Mouse (Mus musculus): ENCODE measurements at regions not wholly inside any gene's neighbourhood (a gene's known extent, or its start where the extent isn't known, plus 50 kb on each side); places are given as distances from the start of the nearest gene placed in this dataset.
A peak's percentile ranks its signal among the peaks of the same experiment; 100 is the strongest.

DNA sequence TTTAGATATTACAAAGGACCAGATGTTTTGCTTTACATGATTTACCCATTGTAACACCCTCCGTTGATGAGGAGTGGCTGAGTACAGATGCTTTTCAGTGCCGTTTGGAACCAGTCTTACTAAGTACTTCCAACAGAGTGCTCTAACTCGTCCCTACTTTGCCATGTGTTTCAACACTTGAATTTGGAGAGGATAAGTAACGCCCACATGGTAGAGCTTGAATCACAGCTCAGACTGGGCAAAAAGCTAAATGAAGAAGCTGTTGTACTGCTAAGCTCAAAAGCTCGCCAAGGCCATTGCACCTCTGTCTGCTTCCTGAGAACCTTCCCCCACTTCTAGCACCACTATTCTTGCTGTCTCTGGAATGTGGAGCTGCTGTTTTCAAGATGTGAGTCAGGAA is 471.1 kb downstream of the Nfib start:
- no peaks in the 10 kb centered on the region for H3K36me3 ChIP-seq
- ATAC-seq (ENCODE audit: insufficient number of reproducible peaks, insufficient read depth, low FRiP score, low TSS enrichment, low read depth): no peak
- peaks cover 8% of the 10 kb centered on the region for H3K9me3 ChIP-seq
- H3K9ac ChIP-seq: no peak overlapping the region
- H3K4me3 ChIP-seq: no peak overlapping the region
- H3K27ac ChIP-seq: no peak overlapping the region
- H3K4me1 ChIP-seq: peaks cover 3% of the 10 kb centered on the region; the same call in 1 of the 2 replicates
- WGBS: 53% methylated on average over 5 of the region's 5 CpGs
- no peaks in the 10 kb centered on the region for H3K27me3 ChIP-seq
- H3K4me2 ChIP-seq: no peak overlapping the region

- no peaks in the 10 kb centered on the region for H3K9me3 ChIP-seq
- H3K4me2 ChIP-seq: no peak overlapping the region
- H3K36me3 ChIP-seq: no peaks in the 10 kb centered on the region
- H3K27me3 ChIP-seq: no peaks in the 10 kb centered on the region
- H3K9ac ChIP-seq: no peak overlapping the region
- WGBS: 63% methylated on average over 6 of the region's 6 CpGs
- no peak overlapping the region for H3K4me3 ChIP-seq
- H3K27ac ChIP-seq: no peak overlapping the region
- H3K4me1 ChIP-seq: peaks cover 6% of the 10 kb centered on the region
- ATAC-seq (ENCODE audit: insufficient number of reproducible peaks, insufficient read depth, low FRiP score, low TSS enrichment, low read depth): no peak
Measured at GRCm38 (mm10) chr4:82226197-82227119, 479.1 kb downstream of the Nfib start.

DNA sequence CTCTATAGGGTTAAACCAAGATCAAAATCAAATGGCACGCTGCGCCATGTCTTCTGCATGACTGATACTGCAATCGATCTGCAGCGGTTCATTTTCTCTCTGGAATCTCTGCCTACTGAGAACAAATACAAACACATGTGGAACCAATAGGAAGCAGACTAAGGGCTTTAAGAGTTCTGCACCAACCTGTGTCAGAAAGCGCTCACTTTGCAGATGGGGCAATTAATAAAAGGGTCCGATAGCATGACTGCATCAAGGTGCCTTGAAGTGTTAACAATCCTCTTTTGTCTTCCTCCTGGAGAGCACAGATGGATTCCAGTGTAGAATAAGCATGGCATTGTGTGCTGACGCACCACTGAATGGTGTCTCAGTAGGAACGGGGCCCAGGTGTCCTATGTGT is 484.8 kb downstream of the Nfib start:
- Histone ChIP-seq H3K27me3 (no peaks in the 10 kb centered on the region), H3K9ac (no peak overlapping the region), H3K9me3 (no peaks in the 10 kb centered on the region), H3K4me2 (peak overlapping the region; percentile 20; the same call in 1 of the 2 replicates), H3K36me3 (no peaks in the 10 kb centered on the region), H3K27ac (peak overlapping the region; percentile 83), H3K4me1 (peaks cover 35% of the 10 kb centered on the region), H3K4me3 (no peak overlapping the region)
- 23% methylated on average over 8 of the region's 8 CpGs for WGBS
- ATAC-seq (ENCODE audit: insufficient number of reproducible peaks, insufficient read depth, low FRiP score, low TSS enrichment, low read depth): no peak

DNA sequence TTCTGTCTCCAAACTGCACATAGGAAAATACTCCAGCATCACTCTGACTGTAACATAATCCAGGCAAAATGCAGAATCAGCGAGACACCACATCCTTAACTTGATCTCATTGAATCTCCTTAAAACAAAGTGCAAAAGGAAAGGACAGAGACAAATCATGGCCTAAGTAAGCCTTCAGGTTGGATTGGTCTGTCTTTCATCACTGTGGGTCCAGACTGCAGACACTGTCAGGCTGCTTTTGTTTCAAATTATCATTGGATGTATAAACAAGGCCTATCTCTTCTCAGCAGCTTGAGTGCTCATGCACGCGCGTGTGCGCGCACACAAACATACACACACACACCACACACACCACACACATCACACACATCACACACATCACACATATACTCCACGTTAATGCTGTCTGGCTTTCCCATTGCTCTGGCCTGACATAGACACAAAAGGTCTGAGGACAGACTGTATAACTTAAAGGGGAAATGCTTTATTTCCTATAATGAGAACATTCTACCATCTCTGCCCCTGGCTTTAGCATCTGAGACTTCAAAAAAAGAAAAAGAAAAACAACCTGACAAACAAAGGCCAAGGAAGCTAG is 485.3 kb downstream of the Nfib start:
- Histone ChIP-seq H3K27ac (peak overlapping the region; percentile 83), H3K4me3 (no peak overlapping the region), H3K4me1 (peaks cover 35% of the 10 kb centered on the region), H3K9ac (0 out of 2 replicates have a peak overlapping the region, but pooled peaks have one; percentile 7), H3K9me3 (no peaks in the 10 kb centered on the region), H3K36me3 (no peaks in the 10 kb centered on the region), H3K27me3 (no peaks in the 10 kb centered on the region), H3K4me2 (0 out of 2 replicates have a peak overlapping the region, but pooled peaks have one; percentile 20)
- ATAC-seq (ENCODE audit: insufficient number of reproducible peaks, insufficient read depth, low FRiP score, low TSS enrichment, low read depth): no peak
- WGBS: 41% methylated on average over 7 of the region's 7 CpGs

GRCm38 (mm10) chr4:82218616-82219015 is 486.9 kb downstream of the Nfib start:
- Histone ChIP-seq H3K9me3 (no peaks in the 10 kb centered on the region), H3K4me1 (peaks cover 35% of the 10 kb centered on the region), H3K27ac (no peak overlapping the region), H3K4me2 (no peak overlapping the region), H3K9ac (no peak overlapping the region), H3K27me3 (no peaks in the 10 kb centered on the region), H3K36me3 (no peaks in the 10 kb centered on the region), H3K4me3 (no peak overlapping the region)
- ATAC-seq (ENCODE audit: insufficient number of reproducible peaks, insufficient read depth, low FRiP score, low TSS enrichment, low read depth): no peak
- 62% methylated on average over 6 of the region's 6 CpGs for WGBS

DNA sequence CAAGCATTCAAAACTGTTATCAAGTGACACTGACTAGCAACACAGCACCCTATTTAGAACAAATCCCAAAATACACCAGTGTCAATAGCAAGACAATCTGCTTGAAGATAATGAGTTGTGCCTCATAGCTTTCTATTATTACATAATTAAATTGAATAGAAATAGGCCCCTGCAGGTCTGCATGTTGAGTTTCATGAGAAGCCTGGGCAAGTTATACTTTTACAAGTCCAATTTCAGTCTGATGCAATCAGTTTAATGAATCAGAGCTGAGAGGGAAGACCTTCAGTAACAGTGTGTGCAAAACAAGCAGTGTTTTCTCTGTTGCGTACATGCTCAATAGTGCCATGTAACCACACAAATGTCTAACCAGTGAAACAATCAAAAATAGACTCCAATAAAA is 498.5 kb downstream of the Nfib start:
- no peak overlapping the region for H3K4me2 ChIP-seq
- H3K27ac ChIP-seq: no peak overlapping the region
- ATAC-seq (ENCODE audit: insufficient number of reproducible peaks, insufficient read depth, low FRiP score, low TSS enrichment, low read depth): no peak
- no peak overlapping the region for H3K4me3 ChIP-seq
- no peaks in the 10 kb centered on the region for H3K36me3 ChIP-seq
- no peaks in the 10 kb centered on the region for H3K9me3 ChIP-seq
- H3K4me1 ChIP-seq: no peaks in the 10 kb centered on the region
- H3K9ac ChIP-seq: no peak overlapping the region
- H3K27me3 ChIP-seq: no peaks in the 10 kb centered on the region
- 81% methylated on average over 1 of the region's 1 CpGs for WGBS

DNA sequence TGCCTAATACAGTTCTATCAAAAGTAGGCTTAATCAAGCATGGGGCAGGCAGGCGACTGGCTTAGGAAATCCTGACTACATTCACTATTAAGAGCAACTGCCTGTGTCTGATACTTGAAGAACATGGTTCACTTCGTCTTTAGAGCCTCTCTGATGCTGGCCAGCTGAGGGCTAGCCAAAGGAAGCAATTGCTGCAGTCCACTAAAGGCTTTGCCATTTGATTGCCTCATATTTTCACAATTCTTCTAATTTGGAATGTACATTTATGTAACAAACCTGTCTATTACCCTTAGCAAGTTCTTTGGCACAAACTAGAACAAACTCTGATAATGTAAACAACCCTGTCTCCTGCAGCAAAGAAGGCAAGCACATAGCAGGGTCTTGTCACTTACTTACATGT is 505.2 kb downstream of the Nfib start:
- 76% methylated on average over 2 of the region's 2 CpGs for WGBS
- no peaks in the 10 kb centered on the region for H3K27me3 ChIP-seq
- no peak overlapping the region for H3K4me3 ChIP-seq
- no peak overlapping the region for H3K27ac ChIP-seq
- H3K9ac ChIP-seq: no peak overlapping the region
- H3K4me1 ChIP-seq: peaks cover 22% of the 10 kb centered on the region
- ATAC-seq (ENCODE audit: insufficient number of reproducible peaks, insufficient read depth, low FRiP score, low TSS enrichment, low read depth): no peak
- H3K4me2 ChIP-seq: no peak overlapping the region
- no peaks in the 10 kb centered on the region for H3K9me3 ChIP-seq
- no peaks in the 10 kb centered on the region for H3K36me3 ChIP-seq

DNA sequence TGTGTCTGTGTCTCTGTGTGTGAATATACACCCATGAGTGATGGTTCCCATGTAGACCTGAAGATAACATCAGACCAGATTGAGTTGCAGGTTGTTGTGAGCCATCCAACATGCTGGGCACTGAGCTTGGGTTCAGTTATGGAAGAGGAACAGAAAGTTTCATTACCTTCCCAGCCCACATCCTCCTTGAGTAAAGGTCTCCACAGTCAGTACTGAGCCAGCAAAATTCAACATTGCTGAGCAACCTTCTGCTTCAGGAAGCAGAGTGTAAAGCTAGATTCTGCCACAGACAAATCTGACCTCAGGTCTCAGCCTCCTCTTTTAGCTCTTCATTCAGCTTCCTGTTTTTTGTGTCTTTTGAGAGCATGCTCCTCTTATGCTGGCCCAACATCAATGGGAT is 506.4 kb downstream of the Nfib start:
- no peak overlapping the region for H3K9ac ChIP-seq
- no peaks in the 10 kb centered on the region for H3K27me3 ChIP-seq
- H3K4me2 ChIP-seq: no peak overlapping the region
- peaks cover 26% of the 10 kb centered on the region for H3K4me1 ChIP-seq
- H3K4me3 ChIP-seq: no peak overlapping the region
- H3K27ac ChIP-seq: no peak overlapping the region
- H3K9me3 ChIP-seq: no peaks in the 10 kb centered on the region
- ATAC-seq (ENCODE audit: insufficient number of reproducible peaks, insufficient read depth, low FRiP score, low TSS enrichment, low read depth): no peak
- no peaks in the 10 kb centered on the region for H3K36me3 ChIP-seq

DNA sequence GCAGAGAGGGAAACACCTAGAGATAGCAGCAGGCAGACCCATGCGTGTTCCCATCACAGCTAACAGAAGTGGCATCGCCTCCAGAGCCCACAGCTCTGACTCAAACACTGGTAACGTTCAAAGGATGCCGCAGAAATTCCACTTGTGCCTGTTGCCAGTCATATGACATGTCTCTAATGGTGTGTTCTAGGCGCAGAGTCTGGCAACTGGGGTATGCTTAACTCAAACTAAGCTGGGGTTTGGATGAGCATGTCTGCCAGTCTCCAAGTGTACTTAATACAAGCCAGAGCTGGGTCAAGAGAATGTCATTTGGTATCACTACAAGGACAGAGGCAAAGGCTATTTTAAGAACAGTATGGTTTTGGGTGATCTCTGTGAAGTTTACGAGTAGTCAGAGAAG is 507.9 kb downstream of the Nfib start:
- 60% methylated on average over 6 of the region's 6 CpGs for WGBS
- Histone ChIP-seq H3K36me3 (no peaks in the 10 kb centered on the region), H3K4me1 (peaks cover 30% of the 10 kb centered on the region), H3K9ac (no peak overlapping the region), H3K27ac (peak overlapping the region; percentile 65), H3K4me2 (no peak overlapping the region), H3K9me3 (no peaks in the 10 kb centered on the region), H3K27me3 (no peaks in the 10 kb centered on the region), H3K4me3 (no peak overlapping the region)
- ATAC-seq (ENCODE audit: insufficient number of reproducible peaks, insufficient read depth, low FRiP score, low TSS enrichment, low read depth): no peak

DNA sequence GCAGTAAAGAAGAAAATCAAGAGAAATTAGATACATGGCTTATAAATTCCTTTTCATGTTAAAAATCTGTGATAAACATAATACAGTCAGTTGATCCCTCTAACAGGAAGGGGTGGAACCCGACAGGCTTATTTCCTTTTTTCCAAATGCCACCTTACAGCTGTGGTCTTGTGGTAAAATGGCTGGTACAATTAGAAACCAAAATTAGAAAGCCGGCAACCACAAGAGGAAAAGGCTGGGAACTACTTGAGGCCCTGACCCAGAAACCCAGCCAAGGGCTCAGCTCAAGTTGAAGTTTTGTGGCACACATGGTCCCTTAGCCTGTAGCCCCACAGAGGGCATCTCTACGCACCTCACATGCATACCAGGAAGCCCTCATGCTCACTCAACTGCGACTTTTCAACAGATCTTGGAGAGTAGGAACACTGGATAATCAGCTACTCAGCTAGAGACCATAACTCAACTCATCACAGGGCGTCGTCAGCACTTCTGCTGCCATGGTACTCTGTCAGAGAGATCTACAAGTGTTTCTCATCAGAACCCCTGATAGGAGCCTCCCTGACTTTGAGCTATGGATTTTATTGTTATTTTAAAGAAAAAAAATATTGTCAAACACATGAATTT is 509.4 kb downstream of the Nfib start:
- Histone ChIP-seq H3K9ac (no peak overlapping the region), H3K27ac (peak overlapping the region; percentile 84), H3K4me3 (no peak overlapping the region), H3K4me1 (peaks cover 30% of the 10 kb centered on the region), H3K36me3 (no peaks in the 10 kb centered on the region), H3K4me2 (no peak overlapping the region), H3K9me3 (no peaks in the 10 kb centered on the region), H3K27me3 (no peaks in the 10 kb centered on the region)
- WGBS: 51% methylated on average over 6 of the region's 6 CpGs
- ATAC-seq (ENCODE audit: insufficient number of reproducible peaks, insufficient read depth, low FRiP score, low TSS enrichment, low read depth): no peak

- WGBS: 40% methylated on average over 5 of the region's 5 CpGs
Measured at GRCm38 (mm10) chr4:82193905-82194304, 511.6 kb downstream of the Nfib start.

GRCm38 (mm10) chr4:82186892-82187291 is 518.7 kb downstream of the Nfib start:
- H3K4me1 ChIP-seq: no peaks in the 10 kb centered on the region
- no peak overlapping the region for H3K27ac ChIP-seq
- no peaks in the 10 kb centered on the region for H3K36me3 ChIP-seq
- no peak for ATAC-seq (ENCODE audit: insufficient number of reproducible peaks, insufficient read depth, low FRiP score, low TSS enrichment, low read depth)
- H3K4me3 ChIP-seq: no peak overlapping the region
- H3K9ac ChIP-seq: no peak overlapping the region
- H3K27me3 ChIP-seq: no peaks in the 10 kb centered on the region
- H3K9me3 ChIP-seq: no peaks in the 10 kb centered on the region
- H3K4me2 ChIP-seq: no peak overlapping the region
- WGBS: 98% methylated on average over 3 of the region's 3 CpGs

More at GRCm38 (mm10) chr4:82193905-82194304, 511.6 kb downstream of the Nfib start:
- no peak overlapping the region for H3K9ac ChIP-seq
- no peaks in the 10 kb centered on the region for H3K27me3 ChIP-seq
- H3K4me2 ChIP-seq: no peak overlapping the region
- ATAC-seq (ENCODE audit: insufficient number of reproducible peaks, insufficient read depth, low FRiP score, low TSS enrichment, low read depth): no peak
- H3K36me3 ChIP-seq: no peaks in the 10 kb centered on the region
- peak overlapping the region; percentile 44; the same call in 1 of the 2 replicates for H3K27ac ChIP-seq
- H3K4me3 ChIP-seq: no peak overlapping the region
- H3K9me3 ChIP-seq: no peaks in the 10 kb centered on the region
- H3K4me1 ChIP-seq: peaks cover 30% of the 10 kb centered on the region
